Mouse (Mus musculus): ENCODE measurements around the gene Sez6l2. TPM values are rescaled to one million over a fixed set of nuclear protein-coding genes. Genes with fewer than 3 reads are reported as not detected.
A peak's percentile ranks its signal among the peaks of the same experiment; 100 is the strongest.

Gene Sez6l2
- polyA plus RNA-seq, 1 experiment from 2014 or later: 13.8 TPM

DNA sequence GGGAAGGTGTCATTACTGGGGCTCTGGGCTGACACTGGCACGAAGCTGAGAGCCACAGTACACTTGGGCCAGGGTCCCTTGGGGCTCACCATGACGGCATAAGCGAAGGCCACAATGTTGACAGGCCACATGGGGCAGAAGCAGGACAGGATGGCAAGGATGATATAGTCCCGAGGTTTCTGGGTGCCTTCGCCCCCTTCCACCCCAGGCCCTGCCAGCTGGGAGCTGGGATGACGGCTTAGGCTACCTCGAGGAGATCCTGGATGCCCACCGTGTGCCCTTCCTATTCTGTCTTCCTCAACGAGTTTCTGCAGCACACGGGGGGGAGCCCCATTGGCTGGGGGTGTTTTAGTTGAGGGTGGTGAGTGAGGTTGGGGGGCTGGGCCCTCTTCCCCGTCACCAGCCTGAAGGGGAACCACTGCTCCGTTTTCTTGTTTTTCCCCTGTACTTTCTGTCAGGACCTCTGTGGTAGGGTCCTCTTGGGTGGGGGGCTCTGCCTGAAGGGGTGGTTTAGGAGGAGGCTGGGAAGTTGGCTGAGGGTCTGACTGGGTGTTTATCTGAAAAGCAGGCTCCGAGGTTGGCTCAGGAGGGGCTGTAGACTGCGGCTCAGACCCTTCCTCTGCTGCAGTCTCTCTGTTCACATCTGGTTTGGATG lies 69.1 kb downstream of the Sez6l2 start:
- no peak for ATAC-seq (ENCODE audit: low FRiP score, low read depth)
- Histone ChIP-seq H3K36me3 (peaks cover 36% of the 10 kb centered on the region), H3K9me3 (no peaks in the 10 kb centered on the region), H3K4me2 (replicated peaks) (peak overlapping the region; percentile 98), H3K27me3 (no peaks in the 10 kb centered on the region), H3K27ac (replicated peaks) (no peak overlapping the region), H3K4me1 (peaks cover 87% of the 10 kb centered on the region), H3K4me3 (peak overlapping the region; percentile 47; the same call in 1 of the 2 replicates), H3K9ac (replicated peaks) (peak overlapping the region; percentile 69; the same call in 1 of the 2 replicates)
- WGBS: 85% methylated on average over 14 of the region's 14 CpGs

- H3K27me3 ChIP-seq: no peaks in the 10 kb centered on the region
- peak overlapping the region; percentile 69; the same call in 1 of the 2 replicates for H3K9ac ChIP-seq (replicated peaks)
- WGBS: 58% methylated on average over 3 of the region's 3 CpGs
- peaks cover 36% of the 10 kb centered on the region for H3K36me3 ChIP-seq
- no peaks in the 10 kb centered on the region for H3K9me3 ChIP-seq
- H3K27ac ChIP-seq (replicated peaks): peak overlapping the region; percentile 99; the same call in 1 of the 2 replicates
- ATAC-seq (ENCODE audit: low FRiP score, low read depth): no peak
- peak overlapping the region; percentile 47 for H3K4me3 ChIP-seq
- H3K4me1 ChIP-seq: peaks cover 87% of the 10 kb centered on the region
- H3K4me2 ChIP-seq (replicated peaks): peak overlapping the region; percentile 98
Observed at GRCm38 (mm10) chr7:127020031-127020430, 69.7 kb downstream of the Sez6l2 start.

Other genes starting within 250 kb of the Sez6l2 start
- gene Coro1a, start 242.8 kb upstream of the Sez6l2 start, polyA plus RNA-seq (2016; fragmentation: Nextera tagmentation; extraction: Ambion mirVana): 60.8 and 65.9 TPM in 2 replicates
- gene Mapk3, start 191.0 kb upstream of the Sez6l2 start, polyA plus RNA-seq (2016; fragmentation: Nextera tagmentation; extraction: Ambion mirVana): 56.1 and 58.0 TPM in 2 replicates
- 2.0 and 2.4 TPM in 2 replicates for gene Gdpd3, start 184.2 kb upstream of the Sez6l2 start, polyA plus RNA-seq (2016; fragmentation: Nextera tagmentation; extraction: Ambion mirVana)
- gene Ypel3, start 173.6 kb upstream of the Sez6l2 start, polyA plus RNA-seq (2016; fragmentation: Nextera tagmentation; extraction: Ambion mirVana): 125 and 126 TPM in 2 replicates
- gene Tbx6, start 169.1 kb upstream of the Sez6l2 start, polyA plus RNA-seq (2016; fragmentation: Nextera tagmentation; extraction: Ambion mirVana): 0.64 and 0.65 TPM in 2 replicates
- 315 and 323 TPM in 2 replicates for gene Ppp4c, start 158.1 kb upstream of the Sez6l2 start, polyA plus RNA-seq (2016; fragmentation: Nextera tagmentation; extraction: Ambion mirVana)
- gene Fam57b, start 152.9 kb upstream of the Sez6l2 start, polyA plus RNA-seq (2016; fragmentation: Nextera tagmentation; extraction: Ambion mirVana): 19.3 and 20.0 TPM in 2 replicates
- gene 4930451I11Rik, start 118.9 kb upstream of the Sez6l2 start, polyA plus RNA-seq (2016; fragmentation: Nextera tagmentation; extraction: Ambion mirVana): not detected in 2 replicates
- gene Doc2a, start 103.1 kb upstream of the Sez6l2 start, polyA plus RNA-seq (2016; fragmentation: Nextera tagmentation; extraction: Ambion mirVana): 6.3 and 7.7 TPM in 2 replicates
- gene Hirip3, start 88.6 kb upstream of the Sez6l2 start, polyA plus RNA-seq (2016; fragmentation: Nextera tagmentation; extraction: Ambion mirVana): 43.1 and 51.6 TPM in 2 replicates
- gene Ino80e, start 88.2 kb upstream of the Sez6l2 start, polyA plus RNA-seq (2016; fragmentation: Nextera tagmentation; extraction: Ambion mirVana): 90.9 and 96.0 TPM in 2 replicates
- gene Taok2, start 65.9 kb upstream of the Sez6l2 start, polyA plus RNA-seq (2016; fragmentation: Nextera tagmentation; extraction: Ambion mirVana): 68.3 and 71.0 TPM in 2 replicates
- gene Tmem219, start 27.6 kb upstream of the Sez6l2 start, polyA plus RNA-seq (2016; fragmentation: Nextera tagmentation; extraction: Ambion mirVana): 32.7 and 36.5 TPM in 2 replicates
- 50.5 and 53.7 TPM in 2 replicates for gene Kctd13, start 21.7 kb upstream of the Sez6l2 start, polyA plus RNA-seq (2016; fragmentation: Nextera tagmentation; extraction: Ambion mirVana)
- 1.6 and 2.7 TPM in 2 replicates for gene Asphd1, start 981 bp upstream of the Sez6l2 start, polyA plus RNA-seq (2016; fragmentation: Nextera tagmentation; extraction: Ambion mirVana)
- gene Cdipt, start 25.4 kb downstream of the Sez6l2 start, polyA plus RNA-seq (2016; fragmentation: Nextera tagmentation; extraction: Ambion mirVana): 81.1 and 87.2 TPM in 2 replicates
- 1.0 and 1.3 TPM in 2 replicates for gene Cdiptos, start 25.5 kb downstream of the Sez6l2 start, polyA plus RNA-seq (2016; fragmentation: Nextera tagmentation; extraction: Ambion mirVana)
- 5.0 and 5.8 TPM in 2 replicates for gene Mvp, start 64.1 kb downstream of the Sez6l2 start, polyA plus RNA-seq (2016; fragmentation: Nextera tagmentation; extraction: Ambion mirVana)
- 0.32 and 0.39 TPM in 2 replicates for gene Pagr1b, start 65.9 kb downstream of the Sez6l2 start, polyA plus RNA-seq (2016; fragmentation: Nextera tagmentation; extraction: Ambion mirVana)
- 53.1 and 65.0 TPM in 2 replicates for gene Pagr1a, start 66.8 kb downstream of the Sez6l2 start, polyA plus RNA-seq (2016; fragmentation: Nextera tagmentation; extraction: Ambion mirVana)
- gene Gm42742, start 70.5 kb downstream of the Sez6l2 start, polyA plus RNA-seq (2016; fragmentation: Nextera tagmentation; extraction: Ambion mirVana): 56.8 and 66.8 TPM in 2 replicates
- gene Prrt2, start 70.6 kb downstream of the Sez6l2 start, polyA plus RNA-seq (2016; fragmentation: Nextera tagmentation; extraction: Ambion mirVana): 4.3 and 5.5 TPM in 2 replicates
- gene Maz, start 76.5 kb downstream of the Sez6l2 start, polyA plus RNA-seq (2016; fragmentation: Nextera tagmentation; extraction: Ambion mirVana): 118 and 133 TPM in 2 replicates
- gene Kif22, start 91.9 kb downstream of the Sez6l2 start, polyA plus RNA-seq (2016; fragmentation: Nextera tagmentation; extraction: Ambion mirVana): 129 and 136 TPM in 2 replicates
- gene Zg16, start 136.8 kb downstream of the Sez6l2 start, polyA plus RNA-seq (2016; fragmentation: Nextera tagmentation; extraction: Ambion mirVana): not detected in 2 replicates
- 1.1 and 1.5 TPM in 2 replicates for gene AI467606, start 140.8 kb downstream of the Sez6l2 start, polyA plus RNA-seq (2016; fragmentation: Nextera tagmentation; extraction: Ambion mirVana)
- gene Qprt, start 171.7 kb downstream of the Sez6l2 start, polyA plus RNA-seq (2016; fragmentation: Nextera tagmentation; extraction: Ambion mirVana): 2.5 and 4.2 TPM in 2 replicates
- 0.10 and 0.13 TPM in 2 replicates for gene Spn, start 187.3 kb downstream of the Sez6l2 start, polyA plus RNA-seq (2016; fragmentation: Nextera tagmentation; extraction: Ambion mirVana)
- gene Cd2bp2, start 245.5 kb downstream of the Sez6l2 start, polyA plus RNA-seq (2016; fragmentation: Nextera tagmentation; extraction: Ambion mirVana): 98.9 and 103 TPM in 2 replicates

Measured in midbrain, embryonic 12.5 days (tissue).